Mouse (Mus musculus): ENCODE measurements around the gene Zdhhc16.

DNA sequence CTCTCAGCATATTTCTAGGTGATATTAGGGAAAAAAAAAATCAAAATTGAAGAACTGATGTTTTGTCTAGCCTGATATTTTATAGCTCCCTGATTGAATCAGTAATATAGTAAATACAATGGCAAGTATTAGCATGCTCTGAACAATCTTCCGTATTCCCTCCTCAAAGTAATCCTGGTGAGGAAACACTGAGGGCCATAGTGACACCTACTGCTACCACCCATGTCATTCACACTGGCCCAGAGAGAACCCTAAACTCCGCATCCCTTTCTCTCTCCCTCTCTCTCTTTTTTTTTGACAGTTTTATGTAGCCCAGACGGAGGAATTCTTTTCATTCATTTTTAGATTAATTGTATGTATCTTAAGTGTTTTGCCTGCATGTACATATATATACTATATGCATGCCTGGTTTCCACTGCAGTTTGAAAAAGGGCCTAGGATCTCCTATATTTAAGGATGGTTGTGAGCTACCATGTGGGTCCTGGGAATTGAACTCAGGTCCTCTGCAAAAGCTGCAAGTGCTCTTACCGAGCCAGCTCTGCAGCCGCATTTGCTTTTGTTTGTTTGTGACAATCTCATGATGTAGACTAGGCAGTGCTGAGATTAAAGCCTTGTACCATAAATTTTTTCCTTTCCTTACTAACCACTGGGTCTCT lies 12.7 kb upstream of the Zdhhc16 start:
- no peak for TF ChIP-seq CTCF (IDR thresholded peaks at IDR 0.05; ENCODE audit: extremely low read depth, insufficient read depth, low read length)
- TF ChIP-seq POLR2A (IDR thresholded peaks at IDR 0.05; ENCODE audit: extremely low read depth, insufficient read depth, low read length): no peak
